Mouse (Mus musculus): ENCODE measurements around the gene Btnl6.
"Not testable (repeated sequence)": the region's sequence is repeated elsewhere in the genome, so short reads cannot be mapped to it uniquely, and the experiment has no call there.

The Btnl6 gene

GRCm38 (mm10) chr17:34517252-34517651 lies at the start of gene Btnl6:
Gene Btnl6, minus strand, starts transcription at chr17:34517352.
- DNase-seq (ENCODE audit: low read depth, low spot score) = no peak

- DNase-seq (ENCODE audit: low read depth, low spot score) = no peak
These were observed 47.6 kb upstream of the Btnl6 start for GRCm38 (mm10) chr17:34564796-34565195.

- DNase-seq (ENCODE audit: low read depth, low spot score) = no peak
These were observed 46.9 kb upstream of the Btnl6 start, which contains the start of gene Notch4 for GRCm38 (mm10) chr17:34564003-34564421. Gene Notch4, plus strand, starts transcription at chr17:34564268.

GRCm38 (mm10) chr17:34563354-34563753 lies 46.2 kb upstream of the Btnl6 start:
- DNase-seq (ENCODE audit: low read depth, low spot score) = no peak

- no peak for DNase-seq (ENCODE audit: low read depth, low spot score)
These were observed 45.4 kb upstream of the Btnl6 start for GRCm38 (mm10) chr17:34562595-34562994.

GRCm38 (mm10) chr17:34561200-34561599 lies 44.0 kb upstream of the Btnl6 start:
- no peak for DNase-seq (ENCODE audit: low read depth, low spot score)

- DNase-seq (ENCODE audit: low read depth, low spot score) = no peak
These were observed 43.3 kb upstream of the Btnl6 start for GRCm38 (mm10) chr17:34560438-34560837.

- no peak for DNase-seq (ENCODE audit: low read depth, low spot score)
These were observed 42.7 kb upstream of the Btnl6 start for GRCm38 (mm10) chr17:34559895-34560294.

GRCm38 (mm10) chr17:34559116-34559515 lies 42.0 kb upstream of the Btnl6 start:
- no peak for DNase-seq (ENCODE audit: low read depth, low spot score)

- DNase-seq (ENCODE audit: low read depth, low spot score) = no peak
These were observed 40.3 kb upstream of the Btnl6 start for GRCm38 (mm10) chr17:34557411-34557810.

GRCm38 (mm10) chr17:34556406-34556805 lies 39.3 kb upstream of the Btnl6 start:
- no peak for DNase-seq (ENCODE audit: low read depth, low spot score)

GRCm38 (mm10) chr17:34555483-34555882 lies 38.3 kb upstream of the Btnl6 start:
- DNase-seq (ENCODE audit: low read depth, low spot score) = peak; percentile 65

- no peak for DNase-seq (ENCODE audit: low read depth, low spot score)
These were observed 32.7 kb upstream of the Btnl6 start for GRCm38 (mm10) chr17:34549843-34550242.

- DNase-seq (ENCODE audit: low read depth, low spot score) = no peak
These were observed 32.0 kb upstream of the Btnl6 start for GRCm38 (mm10) chr17:34549156-34549555.

GRCm38 (mm10) chr17:34547601-34548000 lies 30.4 kb upstream of the Btnl6 start:
- DNase-seq (ENCODE audit: low read depth, low spot score) = no peak

- DNase-seq (ENCODE audit: low read depth, low spot score) = no peak
These were observed 29.6 kb upstream of the Btnl6 start for GRCm38 (mm10) chr17:34546797-34547196.

GRCm38 (mm10) chr17:34543567-34543966 lies 26.4 kb upstream of the Btnl6 start:
- not testable (repeated sequence) for DNase-seq (ENCODE audit: low read depth, low spot score)

GRCm38 (mm10) chr17:34532671-34533070 lies 15.5 kb upstream of the Btnl6 start:
- DNase-seq (ENCODE audit: low read depth, low spot score) = no peak

GRCm38 (mm10) chr17:34519001-34519400 lies 1.8 kb upstream of the Btnl6 start:
- no peak for DNase-seq (ENCODE audit: low read depth, low spot score)

- DNase-seq (ENCODE audit: low read depth, low spot score) = not testable (repeated sequence)
These were observed 1.4 kb upstream of the Btnl6 start for GRCm38 (mm10) chr17:34518571-34518970.

- DNase-seq (ENCODE audit: low read depth, low spot score) = no peak
These were observed 643 bp upstream of the Btnl6 start for GRCm38 (mm10) chr17:34517795-34518194.

- DNase-seq (ENCODE audit: low read depth, low spot score) = no peak
These were observed 638 bp downstream of the Btnl6 start for GRCm38 (mm10) chr17:34516514-34516913.

GRCm38 (mm10) chr17:34511723-34512122 lies 5.4 kb downstream of the Btnl6 start:
- not testable (repeated sequence) for DNase-seq (ENCODE audit: low read depth, low spot score)

GRCm38 (mm10) chr17:34507591-34507990 lies 9.6 kb downstream of the Btnl6 start:
- no peak for DNase-seq (ENCODE audit: low read depth, low spot score)
